Mouse (Mus musculus) cortical plate, adult 2 months (tissue): ENCODE measurements around the gene Atp2b4.

Experiments
- CTCF ChIP-seq: fragments of 200-500 bp; IDR thresholded peaks from 2 replicates; pipeline ENCODE4 v1.5.1; 2011; ENCODE audit warnings: mild to moderate bottlenecking, control low read depth, low read length; ENCODE audit not compliant: insufficient read depth; ENCODE audit errors: extremely low read depth
- POLR2A ChIP-seq: fragments of 200-500 bp; IDR thresholded peaks from 2 replicates; pipeline ENCODE4 v1.6.1; 2011; ENCODE audit warnings: mild to moderate bottlenecking, low read length, control low read depth; ENCODE audit not compliant: insufficient read depth; ENCODE audit errors: extremely low read depth

GRCm38 (mm10) chr1:133825543-133825942, 24.7 kb upstream of the Atp2b4 start:
- TF ChIP-seq CTCF (no peak), POLR2A (no peak)
